Mouse (Mus musculus) bone marrow, adult 2 months (tissue): ENCODE measurements at regions not wholly inside any gene's neighbourhood (a gene's known extent, or its start where the extent isn't known, plus 50 kb on each side); places are given as distances from the start of the nearest gene placed in this dataset.

Experiments
- CTCF ChIP-seq: fragments of 200-500 bp; IDR thresholded peaks from 2 replicates; pipeline ENCODE4 v1.5.1; 2011; ENCODE audit warnings: low read length, control low read depth; ENCODE audit not compliant: control insufficient read depth, insufficient read depth
- POLR2A ChIP-seq: fragments of 200-500 bp; IDR thresholded peaks from 2 replicates; pipeline ENCODE4 v1.6.1; 2011; ENCODE audit warnings: low read depth, mild to moderate bottlenecking, control low read depth, low read length, borderline replicate concordance; ENCODE audit not compliant: control insufficient read depth

- TF ChIP-seq CTCF = no peak
- no peak for TF ChIP-seq POLR2A
Observed at GRCm38 (mm10) chr15:93074070-93074469, 200.9 kb downstream of the Gxylt1 start.
